34 mouse cellular contexts compared by ENCODE assay signal in genomic region chr14:55943601-55944000, GRCm38 (mm10). TPM values are rescaled to one million over a fixed set of nuclear protein-coding genes. Genes with fewer than 3 reads are reported as not detected.
DNase-seq lines count a peak whose midpoint lies in the region; ATAC-seq lines count a peak whose summit lies in the region.
"Had no signal": no experiment of that assay in that cellular context is flagged by ENCODE, and none has a peak within 500 bp of the region (broad histone marks: within the 10 kb centered on the region; RNA-seq: fewer than 3 reads in every experiment).

No protein-coding gene starts in this region.

- H3K9me3 ChIP-seq in heart, embryonic 10.5 days: no peaks in the 10 kb centered on the region
- no peaks in the 10 kb centered on the region for H3K9me3 ChIP-seq in liver, embryonic 15.5 days (replicated peaks)
- no peaks in the 10 kb centered on the region for H3K9me3 ChIP-seq in embryonic facial prominence, embryonic 10.5 days
- H3K9me3 ChIP-seq: forebrain, embryonic 10.5 days; forebrain, embryonic 13.5 days; G1E; heart, embryonic 12.5 days; heart, embryonic 15.5 days; hindbrain, embryonic 12.5 days; hindbrain, embryonic 15.5 days had no signal

- H3K9ac ChIP-seq in liver, embryonic 15.5 days: no peak overlapping the region
- H3K9ac ChIP-seq: forebrain, embryonic 13.5 days; heart, embryonic 12.5 days; heart, embryonic 15.5 days; hindbrain, embryonic 12.5 days; hindbrain, embryonic 15.5 days had no signal

- H3K4me3 ChIP-seq in heart, embryonic 10.5 days: no peak overlapping the region
- H3K4me3 ChIP-seq in liver, embryonic 15.5 days (replicated peaks): no peak overlapping the region
- H3K4me3 ChIP-seq in embryonic facial prominence, embryonic 10.5 days: no peak overlapping the region
- H3K4me3 ChIP-seq: forebrain, embryonic 10.5 days; forebrain, embryonic 13.5 days; heart, embryonic 12.5 days; heart, embryonic 15.5 days; hindbrain, embryonic 12.5 days; hindbrain, embryonic 15.5 days had no signal

- no peaks in the 10 kb centered on the region for H3K36me3 ChIP-seq in heart, embryonic 10.5 days
- no peaks in the 10 kb centered on the region for H3K36me3 ChIP-seq in liver, embryonic 15.5 days (replicated peaks)
- H3K36me3 ChIP-seq in embryonic facial prominence, embryonic 10.5 days (replicated peaks): no peaks in the 10 kb centered on the region
- H3K36me3 ChIP-seq: forebrain, embryonic 10.5 days; G1E; heart, embryonic 12.5 days; heart, embryonic 15.5 days; hindbrain, embryonic 12.5 days; hindbrain, embryonic 15.5 days had no signal

- ATAC-seq in liver, embryonic 15.5 days (ENCODE audit: insufficient read depth): peak; percentile 52; the same call in 1 of the 2 replicates
- ATAC-seq: forebrain, embryonic 13.5 days; forebrain, embryonic 16.5 days; Patski had no signal

- H3K4me1 ChIP-seq in heart, embryonic 10.5 days: peaks cover 29% of the 10 kb centered on the region
- 0 out of 2 replicates have a peak, but pooled peaks cover 2% of the 10 kb centered on the region for H3K4me1 ChIP-seq in liver, embryonic 15.5 days (replicated peaks)
- H3K4me1 ChIP-seq in embryonic facial prominence, embryonic 10.5 days: no peaks in the 10 kb centered on the region
- H3K4me1 ChIP-seq: forebrain, embryonic 10.5 days; forebrain, embryonic 13.5 days; hindbrain, embryonic 12.5 days; hindbrain, embryonic 15.5 days had no signal

- intact Hi-C loops in left cerebral cortex, postnatal 4 days (cut with DNase I): no loop called here

- 0 out of 2 replicates have a peak overlapping the region, but pooled peaks have one; percentile 16 for H3K27ac ChIP-seq in heart, embryonic 10.5 days
- no peak overlapping the region for H3K27ac ChIP-seq in liver, embryonic 15.5 days (replicated peaks)
- H3K27ac ChIP-seq in embryonic facial prominence, embryonic 10.5 days (replicated peaks): no peak overlapping the region
- H3K27ac ChIP-seq: forebrain, embryonic 10.5 days; forebrain, embryonic 13.5 days; heart, embryonic 15.5 days; hindbrain, embryonic 12.5 days; hindbrain, embryonic 15.5 days had no signal

- 42% methylated on average over 11 of the region's 11 CpGs for WGBS in heart, embryonic 10.5 days
- 26% methylated on average over 11 of the region's 11 CpGs for WGBS in liver, embryonic 15.5 days (ENCODE audit: insufficient replicate concordance)
- 88% methylated on average over 11 of the region's 11 CpGs for WGBS in embryonic facial prominence, embryonic 10.5 days

- H3K4me2 ChIP-seq in liver, embryonic 15.5 days: no peak overlapping the region
- H3K4me2 ChIP-seq: forebrain, embryonic 13.5 days; heart, embryonic 12.5 days; heart, embryonic 15.5 days; hindbrain, embryonic 12.5 days; hindbrain, embryonic 15.5 days had no signal

- H3K27me3 ChIP-seq in heart, embryonic 10.5 days (ENCODE audit: insufficient read depth, poor library complexity, severe bottlenecking): no peaks in the 10 kb centered on the region
- 0 out of 2 replicates have a peak, but pooled peaks cover 3% of the 10 kb centered on the region for H3K27me3 ChIP-seq in liver, embryonic 15.5 days
- no peaks in the 10 kb centered on the region for H3K27me3 ChIP-seq in embryonic facial prominence, embryonic 10.5 days (replicated peaks; ENCODE audit: low read depth, poor library complexity, severe bottlenecking)
- H3K27me3 ChIP-seq: forebrain, embryonic 13.5 days; heart, embryonic 12.5 days; heart, embryonic 15.5 days; hindbrain, embryonic 12.5 days; hindbrain, embryonic 15.5 days had no signal

- no peak for DNase-seq in heart, embryonic 10.5 days (ENCODE audit: low spot score)
- no peak for DNase-seq in heart, postnatal 4 days
- no peak for DNase-seq in liver
- peak; percentile 6 for DNase-seq in embryonic facial prominence, embryonic 10.5 days (ENCODE audit: low spot score)
- no peak for DNase-seq in cerebellum, postnatal 14 days
- no peak for DNase-seq in left cerebral cortex, postnatal 4 days
- DNase-seq: adrenal gland, adult 2 months; adrenal gland, postnatal 14 days; B cell, adult 2 months; cerebellum, adult 11 months; cerebellum, adult 2 months; cerebellum, adult 9-11 months; cerebellum, postnatal 36 days; embryo, embryonic 11 days; gastrocnemius, postnatal 10 days; gastrocnemius, postnatal 36 days; heart, postnatal 10 days had no signal

RNA-seq across cellular contexts. Expression of gene Cma1, which starts 0.9 kb away (rescaled TPM):
- not detected in 2 replicates for polyA plus RNA-seq in heart, embryonic 10.5 days (2016; fragmentation: Nextera tagmentation; extraction: Ambion mirVana)
- total RNA-seq in heart, postnatal 4 days (2021): 10 to 100 TPM; 10.1 to 12.1 TPM
- polyA plus RNA-seq in liver, embryonic 15.5 days (2015; fragmentation: Nextera tagmentation; extraction: Ambion mirVana): 0.36 and 0.47 TPM in 2 replicates
- polyA plus RNA-seq in embryonic facial prominence, embryonic 10.5 days (2016; fragmentation: Nextera tagmentation; extraction: Ambion mirVana): not detected in 2 replicates
- 10 to 100 TPM in 1 of 2 experiments, 1 to 10 TPM in 1; 9.8 to 12.4 TPM for total RNA-seq in left cerebral cortex, postnatal 4 days (2021)
- total RNA-seq: CH12.LX; hematopoietic stem cell, adult 5-6 weeks had no signal
- polyA plus RNA-seq: cerebellum, adult 2 months; embryonic facial prominence, embryonic 11.5 days; forebrain, embryonic 10.5 days; forebrain, embryonic 13.5 days; G1E; heart, embryonic 12.5 days; hindbrain, embryonic 12.5 days; Patski had no signal

RNA-seq across cellular contexts. Expression of gene Cma2, which starts 7.2 kb away (rescaled TPM):
- not detected in 2 replicates for polyA plus RNA-seq in heart, embryonic 10.5 days (2016; fragmentation: Nextera tagmentation; extraction: Ambion mirVana)
- under 1 TPM; 0.33 to 0.43 TPM for total RNA-seq in heart, postnatal 4 days (2021)
- polyA plus RNA-seq in liver, embryonic 15.5 days (2015; fragmentation: Nextera tagmentation; extraction: Ambion mirVana): not detected in 2 replicates
- not detected in 2 replicates for polyA plus RNA-seq in embryonic facial prominence, embryonic 10.5 days (2016; fragmentation: Nextera tagmentation; extraction: Ambion mirVana)
- not detected for total RNA-seq in left cerebral cortex, postnatal 4 days (2021)
- total RNA-seq: CH12.LX; gastrocnemius, adult 18-20 months; gastrocnemius, postnatal 36 days; granulocyte monocyte progenitor cell, adult 5-6 weeks; heart, adult 8-10 months; hematopoietic stem cell, adult 5-6 weeks had no signal
- polyA plus RNA-seq: adrenal gland, adult 2 months; cerebellum, adult 2 months; cortical plate, adult 2 months; embryonic facial prominence, embryonic 11.5 days; forebrain, embryonic 10.5 days; forebrain, embryonic 13.5 days; forebrain, embryonic 16.5 days; G1E; heart, embryonic 12.5 days; heart, embryonic 15.5 days; hindbrain, embryonic 12.5 days; hindbrain, embryonic 15.5 days; Patski had no signal

RNA-seq across cellular contexts. Expression of gene Sdr39u1, which starts 43.5 kb away (rescaled TPM):
- polyA plus RNA-seq in heart, embryonic 10.5 days (2016; fragmentation: Nextera tagmentation; extraction: Ambion mirVana): 42.4 and 50.3 TPM in 2 replicates
- 10 to 100 TPM; 57.0 to 61.3 TPM for total RNA-seq in heart, postnatal 4 days (2021)
- 12.8 and 15.5 TPM in 2 replicates for polyA plus RNA-seq in liver, embryonic 15.5 days (2015; fragmentation: Nextera tagmentation; extraction: Ambion mirVana)
- 45.5 and 57.5 TPM in 2 replicates for polyA plus RNA-seq in embryonic facial prominence, embryonic 10.5 days (2016; fragmentation: Nextera tagmentation; extraction: Ambion mirVana)
- total RNA-seq in left cerebral cortex, postnatal 4 days (2021): 10 to 100 TPM; 63.1 to 75.9 TPM
- polyA plus RNA-seq: G1E had no signal

RNA-seq across cellular contexts. Expression of gene Khnyn, which starts 58.9 kb away (rescaled TPM):
- polyA plus RNA-seq in heart, embryonic 10.5 days (2016; fragmentation: Nextera tagmentation; extraction: Ambion mirVana): 18.2 and 23.2 TPM in 2 replicates
- 10 to 100 TPM; 11.6 to 12.0 TPM for total RNA-seq in heart, postnatal 4 days (2021)
- polyA plus RNA-seq in liver, embryonic 15.5 days (2015; fragmentation: Nextera tagmentation; extraction: Ambion mirVana): 8.6 and 10.1 TPM in 2 replicates
- polyA plus RNA-seq in embryonic facial prominence, embryonic 10.5 days (2016; fragmentation: Nextera tagmentation; extraction: Ambion mirVana): 31.0 and 33.0 TPM in 2 replicates
- 10 to 100 TPM; 12.5 to 13.4 TPM for total RNA-seq in left cerebral cortex, postnatal 4 days (2021)

RNA-seq across cellular contexts. Expression of gene Cbln3, which starts 59.4 kb away (rescaled TPM):
- 0.12 and 0.30 TPM in 2 replicates for polyA plus RNA-seq in heart, embryonic 10.5 days (2016; fragmentation: Nextera tagmentation; extraction: Ambion mirVana)
- total RNA-seq in heart, postnatal 4 days (2021): under 1 TPM; 0.62 to 0.65 TPM
- 0.20 and 0.31 TPM in 2 replicates for polyA plus RNA-seq in liver, embryonic 15.5 days (2015; fragmentation: Nextera tagmentation; extraction: Ambion mirVana)
- 0.09 and 0.15 TPM in 2 replicates for polyA plus RNA-seq in embryonic facial prominence, embryonic 10.5 days (2016; fragmentation: Nextera tagmentation; extraction: Ambion mirVana)
- under 1 TPM; 0.44 to 0.74 TPM for total RNA-seq in left cerebral cortex, postnatal 4 days (2021)
- total RNA-seq: gastrocnemius, adult 18-20 months; gastrocnemius, postnatal 36 days; granulocyte monocyte progenitor cell, adult 5-6 weeks had no signal
